Mouse (Mus musculus) Muller cell, postnatal 12 days (primary cell): ENCODE results near the gene Pex16.

Source experiments
- DNase-seq: peaks from one replicate; pipeline ENCODE4 v3.0.0-alpha.2; 2015; ENCODE audit errors: inconsistent ontology term

The Pex16 gene

GRCm38 (mm10) chr2:92422388-92423135 is 48.1 kb downstream of the Pex16 start:
- DNase-seq, result no peak

GRCm38 (mm10) chr2:92423156-92423555 is 48.7 kb downstream of the Pex16 start:
- DNase-seq, result no peak

DNA sequence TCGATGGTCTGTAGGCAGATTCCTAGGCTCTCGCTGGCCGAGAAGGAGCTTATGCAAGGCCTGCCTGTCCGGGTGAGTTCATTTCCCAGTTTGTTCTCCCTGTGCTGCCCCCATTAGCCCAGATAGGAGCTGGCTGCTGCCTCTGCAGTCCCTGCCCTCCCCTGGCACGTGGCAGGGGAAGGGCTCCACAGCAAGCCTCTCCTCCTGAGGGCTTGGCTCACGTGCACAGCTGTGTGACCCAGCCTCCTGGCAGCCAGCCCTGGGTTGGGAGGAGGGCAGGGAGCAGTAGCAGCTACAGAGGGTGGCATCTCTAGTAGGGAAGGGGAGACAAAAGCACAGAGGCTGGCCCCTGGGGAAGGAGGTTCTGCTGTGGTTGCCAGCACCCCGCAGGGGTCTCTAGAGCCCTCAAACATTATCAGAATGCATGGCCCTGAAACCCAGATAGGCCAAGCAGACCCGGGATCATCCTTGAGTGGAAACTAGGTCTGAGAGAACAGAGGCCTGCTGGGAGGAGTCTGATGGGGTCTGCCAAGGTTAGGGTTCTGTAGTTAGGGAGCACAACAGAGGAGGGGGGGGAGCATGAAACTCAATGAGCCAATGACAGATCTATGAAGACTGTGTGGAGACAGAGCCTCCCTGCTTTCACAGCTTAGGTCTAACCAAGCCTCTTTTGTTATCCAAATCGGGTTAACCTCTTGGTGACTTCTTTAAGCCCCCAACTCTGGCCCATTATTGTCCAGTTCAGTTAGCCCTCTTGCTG is 49.4 kb downstream of the Pex16 start:
- DNase-seq, result peak; percentile 97

GRCm38 (mm10) chr2:92424462-92425308 is 50.2 kb downstream of the Pex16 start:
- DNase-seq, result peak; percentile 86

DNA sequence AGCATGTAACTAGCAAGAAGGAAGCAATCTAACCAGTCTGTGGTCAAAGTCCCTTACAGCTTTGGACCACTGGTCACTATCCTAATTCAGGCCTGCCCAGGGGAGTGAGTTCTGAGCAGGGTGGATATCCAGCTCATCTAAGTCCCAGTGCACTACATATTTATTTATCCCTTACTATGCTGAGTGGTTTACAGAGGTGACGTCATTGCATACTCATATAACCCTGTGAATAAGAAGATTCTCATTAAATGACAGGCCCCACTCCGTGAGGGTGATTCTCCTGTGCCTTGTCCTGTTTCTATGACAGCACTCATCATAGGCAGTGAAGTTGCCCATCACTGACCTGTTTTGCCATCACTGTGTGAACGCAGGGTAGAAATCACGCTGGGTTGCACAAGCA is 50.9 kb downstream of the Pex16 start:
- peak; percentile 37 for DNase-seq

DNA sequence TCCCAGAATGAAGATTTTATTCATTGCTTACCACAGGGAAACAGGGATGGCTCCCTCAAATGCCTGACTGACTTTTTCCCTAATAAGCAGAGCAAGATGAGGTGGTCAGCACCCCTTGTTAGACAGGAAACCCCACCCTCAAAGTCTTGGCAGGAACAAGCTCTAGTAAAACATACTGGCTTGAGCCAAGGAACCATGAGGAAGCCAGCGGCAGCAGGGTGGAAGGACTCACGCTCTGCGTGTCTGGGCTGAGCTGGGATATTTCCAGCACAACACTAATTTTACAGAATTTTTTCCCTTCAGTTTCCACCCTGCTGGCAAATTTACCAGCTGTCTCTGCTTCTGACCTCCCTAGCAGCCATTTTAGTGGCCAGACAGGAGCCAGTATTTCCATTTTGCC is 52.0 kb downstream of the Pex16 start:
- DNase-seq, result peak; percentile 26

DNA sequence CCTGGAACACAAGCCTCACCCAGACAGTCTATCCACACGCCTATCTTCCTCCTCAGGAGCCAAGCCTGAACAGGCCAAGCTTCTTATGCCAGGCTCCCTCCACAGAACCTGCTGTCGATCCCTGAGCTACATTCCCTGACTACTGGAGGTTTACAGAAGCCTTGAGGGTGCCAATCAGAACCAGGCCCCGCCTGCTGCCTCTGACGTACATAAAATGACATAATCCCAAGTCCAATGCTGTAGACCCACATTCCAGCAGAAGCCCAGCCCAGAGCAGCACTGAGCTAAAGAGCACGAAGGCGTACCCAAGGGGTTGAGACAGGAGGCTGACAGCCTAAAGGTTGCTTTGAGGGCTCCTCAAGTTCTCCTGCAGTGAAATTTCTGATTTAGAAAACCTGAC is 53.4 kb downstream of the Pex16 start:
- DNase-seq, result peak; percentile 87

GRCm38 (mm10) chr2:92430089-92430488 is 55.6 kb downstream of the Pex16 start:
- DNase-seq, result no peak
